Mouse (Mus musculus) right cerebral cortex, postnatal 10 days (tissue): Measurements from ENCODE around the gene Crb2.

Experiments used
- DNase-seq, 2 experiments: peaks; one replicate each; pipeline ENCODE4 v3.0.0; 2021; ENCODE audit warnings: low spot score in 2 of 2

The Crb2 gene

DNA sequence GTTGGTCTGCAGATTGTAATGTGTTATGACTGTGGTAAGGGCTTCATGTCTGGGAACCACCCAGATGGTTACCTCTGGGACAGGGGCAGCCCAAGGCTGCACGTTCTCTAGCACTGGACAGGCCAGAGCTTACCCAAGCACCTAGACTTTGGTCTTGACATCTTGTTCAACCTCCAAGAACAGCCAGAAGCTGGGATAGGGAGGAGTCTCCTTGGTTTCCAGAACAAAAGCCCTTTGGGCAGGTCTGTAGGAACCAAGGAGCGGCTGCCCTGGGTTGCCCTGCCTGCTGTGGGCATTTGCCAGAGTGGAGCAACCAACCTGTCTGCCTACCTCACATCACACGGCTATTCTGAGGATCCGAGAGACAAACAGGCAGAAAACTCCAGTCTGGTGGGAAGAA, 21.0 kb downstream of the Crb2 start:
- no peak for DNase-seq

GRCm38 (mm10) chr2:37799137-37799536, 23.1 kb downstream of the Crb2 start:
- DNase-seq, result no peak

- DNase-seq, result no peak
These were observed 25.6 kb downstream of the Crb2 start for GRCm38 (mm10) chr2:37801687-37802086.

DNA sequence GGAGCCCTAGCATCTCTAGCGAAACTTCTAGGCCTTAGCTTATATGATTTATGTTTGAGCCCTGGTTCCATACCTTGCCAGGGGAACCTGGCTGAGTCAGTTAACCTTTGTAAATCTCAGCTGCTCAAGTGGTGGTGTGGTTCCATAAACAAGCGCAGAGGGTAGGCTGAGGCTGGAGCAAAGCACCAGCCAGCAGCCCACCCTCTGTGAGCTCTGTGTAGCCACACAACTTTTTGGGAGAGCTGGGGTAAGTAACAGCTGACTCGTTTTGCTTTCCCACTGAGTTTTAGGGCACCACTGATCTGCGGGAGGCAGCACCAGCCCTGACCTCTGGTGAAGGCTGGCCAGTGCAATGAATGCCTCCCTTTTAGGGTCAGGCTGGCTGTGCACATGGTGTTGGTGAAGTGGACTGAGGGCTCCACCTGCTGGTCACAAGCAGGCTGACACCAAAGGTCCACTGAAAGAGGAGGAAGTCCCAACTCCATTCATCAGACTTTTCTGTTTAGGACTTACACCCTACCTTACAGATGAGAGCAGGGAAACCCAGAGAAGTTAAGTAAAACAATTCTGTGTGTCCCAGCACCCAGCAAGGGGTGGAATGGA, 26.7 kb downstream of the Crb2 start:
- peak in 1 of 2 experiments; percentile 81 for DNase-seq

DNA sequence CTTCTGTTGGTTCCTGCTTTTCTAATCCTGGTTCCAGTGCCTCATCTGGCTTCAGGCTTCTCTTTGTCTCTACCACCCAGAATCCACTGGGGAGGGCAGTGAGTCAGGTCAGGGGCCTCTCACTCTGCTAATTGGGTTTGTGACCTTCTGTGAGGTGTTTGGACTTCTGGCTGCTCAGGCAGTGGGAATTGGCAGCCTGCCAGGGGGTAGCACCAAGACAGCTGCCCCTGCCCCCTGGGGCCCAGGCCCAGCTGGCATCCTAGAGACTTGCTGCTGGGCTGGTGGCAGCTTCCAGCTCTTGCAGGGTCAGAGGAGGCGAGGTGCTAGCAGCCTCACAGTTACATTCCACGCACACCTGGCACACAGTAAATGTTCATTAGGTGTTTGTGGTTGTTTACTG, 35.6 kb downstream of the Crb2 start:
- peak in 1 of 2 experiments; percentile 50 for DNase-seq

- DNase-seq, result no peak
These were observed 36.4 kb downstream of the Crb2 start for GRCm38 (mm10) chr2:37812401-37812800.

GRCm38 (mm10) chr2:37814820-37815361, 38.8 kb downstream of the Crb2 start:
- DNase-seq, result peak in 1 of 2 experiments; percentile 42

DNA sequence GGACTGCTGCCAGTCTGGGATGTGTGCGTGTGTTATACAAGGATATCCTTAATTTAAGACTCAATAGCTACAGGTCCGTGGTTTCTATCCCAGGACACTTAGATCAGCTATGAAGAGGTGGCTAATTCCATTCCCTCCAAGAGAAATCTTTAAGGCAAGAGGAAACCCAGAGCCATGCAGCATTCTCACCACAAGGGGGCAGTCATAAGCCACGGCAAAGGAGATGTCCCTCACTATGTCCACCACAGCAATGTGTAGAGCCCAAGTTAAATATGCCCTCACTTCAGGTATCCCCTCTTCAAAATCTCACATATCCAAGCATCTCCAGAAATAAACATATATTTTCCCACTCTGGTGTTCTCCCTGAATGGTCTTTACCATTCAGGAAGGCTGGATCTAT, 39.6 kb downstream of the Crb2 start:
- DNase-seq, result peak; percentile 81 to 91

DNA sequence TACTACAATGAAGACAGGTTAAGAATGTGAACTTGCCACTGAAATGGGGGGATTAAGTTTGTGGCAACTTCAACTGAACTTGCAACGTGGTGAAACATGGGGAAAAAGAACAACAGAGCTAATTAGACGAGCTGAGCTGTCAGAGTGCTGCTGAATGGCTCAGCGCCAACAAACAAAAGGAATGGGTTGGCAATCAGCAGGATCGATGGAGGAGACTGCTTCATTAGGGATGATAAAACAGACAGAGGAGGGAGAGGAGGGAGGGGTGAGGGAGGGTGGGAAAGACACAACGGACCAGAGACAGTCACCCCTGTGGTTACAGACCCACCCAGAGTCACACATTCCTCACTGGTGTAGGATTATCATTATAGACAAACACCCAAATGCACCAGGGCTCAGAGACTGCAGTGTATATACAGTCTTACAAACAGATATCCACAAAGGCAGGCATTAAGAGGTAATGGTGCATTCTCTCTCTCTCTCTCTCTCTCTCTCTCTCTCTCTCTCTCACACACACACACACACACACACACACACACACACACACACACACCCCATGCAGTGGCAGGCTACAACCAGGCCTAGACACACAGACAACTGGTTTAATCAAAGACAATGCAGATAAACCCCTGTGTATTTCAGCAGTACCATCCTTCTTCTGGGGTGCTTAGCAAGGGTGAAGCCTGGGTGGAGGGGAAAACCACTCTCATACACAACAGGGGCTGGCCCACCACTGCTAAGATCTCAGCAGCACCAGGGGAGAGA, 42.9 kb downstream of the Crb2 start:
- DNase-seq, result peak; percentile 58 to 60

GRCm38 (mm10) chr2:37819526-37820152, 43.6 kb downstream of the Crb2 start:
- no peak for DNase-seq

DNA sequence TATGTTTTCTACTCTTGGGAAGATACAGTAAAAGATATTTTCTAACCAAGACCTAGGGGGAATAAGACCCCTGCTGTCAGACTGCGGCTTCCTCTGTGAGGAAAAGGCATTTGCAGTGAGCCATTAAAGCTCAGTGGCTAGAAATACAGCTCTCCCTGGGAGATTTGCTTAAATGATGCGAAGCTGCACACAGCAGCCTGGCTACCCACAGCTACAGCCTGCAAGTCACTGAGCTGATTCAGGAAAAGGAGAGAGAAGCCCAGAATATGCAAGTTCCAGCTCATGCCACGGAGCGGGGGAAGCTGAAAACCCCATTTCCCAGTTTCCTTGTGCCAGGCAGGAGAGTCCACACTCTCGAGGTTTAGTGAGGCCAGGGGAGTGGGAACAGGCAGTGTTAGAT, 46.1 kb downstream of the Crb2 start:
- no peak for DNase-seq

GRCm38 (mm10) chr2:37823826-37824225, 47.8 kb downstream of the Crb2 start:
- no peak for DNase-seq

- no peak for DNase-seq
These were observed 53.8 kb downstream of the Crb2 start for GRCm38 (mm10) chr2:37829758-37830275.

- no peak for DNase-seq
These were observed 56.2 kb downstream of the Crb2 start for GRCm38 (mm10) chr2:37832253-37832652.

GRCm38 (mm10) chr2:37836926-37837325, 60.9 kb downstream of the Crb2 start:
- no peak for DNase-seq

DNA sequence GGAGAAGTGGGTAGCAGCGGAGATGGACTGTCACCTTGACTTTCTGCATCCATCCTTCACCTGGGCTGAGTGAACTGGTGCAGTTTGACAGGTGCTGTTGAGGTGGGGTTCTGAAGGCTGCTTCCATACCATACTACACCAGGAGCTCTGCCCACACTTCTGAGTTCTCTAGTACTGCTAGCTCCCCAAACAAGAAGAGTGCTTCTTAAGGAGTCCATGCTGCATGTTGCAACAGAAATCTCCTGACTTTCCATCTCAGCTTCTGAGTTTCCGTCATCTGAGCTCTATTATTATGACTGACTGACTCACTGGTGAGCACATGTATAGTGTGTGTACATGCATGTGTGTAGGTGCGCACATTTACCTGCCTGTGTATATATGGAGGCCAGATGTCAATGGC, 61.5 kb downstream of the Crb2 start:
- no peak for DNase-seq

- DNase-seq, result no peak
These were observed 62.3 kb downstream of the Crb2 start for GRCm38 (mm10) chr2:37838202-37838984.

DNA sequence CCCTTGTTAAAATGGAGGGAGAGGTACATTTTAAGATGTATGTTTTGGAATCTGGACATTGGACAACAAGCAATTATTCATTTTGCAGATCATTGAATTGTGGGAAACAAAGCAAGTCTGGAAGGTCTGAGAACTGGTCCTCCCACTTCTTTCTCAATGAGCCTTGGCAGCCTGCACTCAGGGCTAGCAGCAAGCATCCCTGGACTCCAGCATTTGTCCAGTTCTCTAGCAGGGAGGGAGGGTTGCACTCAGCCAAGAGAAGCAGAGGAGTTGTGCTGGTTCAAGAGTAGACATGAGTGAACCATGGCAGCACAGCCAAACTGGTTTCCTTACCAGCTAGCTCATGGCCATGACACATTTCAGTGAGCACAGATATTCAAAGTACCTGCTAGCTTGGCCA, 63.9 kb downstream of the Crb2 start:
- no peak for DNase-seq

DNA sequence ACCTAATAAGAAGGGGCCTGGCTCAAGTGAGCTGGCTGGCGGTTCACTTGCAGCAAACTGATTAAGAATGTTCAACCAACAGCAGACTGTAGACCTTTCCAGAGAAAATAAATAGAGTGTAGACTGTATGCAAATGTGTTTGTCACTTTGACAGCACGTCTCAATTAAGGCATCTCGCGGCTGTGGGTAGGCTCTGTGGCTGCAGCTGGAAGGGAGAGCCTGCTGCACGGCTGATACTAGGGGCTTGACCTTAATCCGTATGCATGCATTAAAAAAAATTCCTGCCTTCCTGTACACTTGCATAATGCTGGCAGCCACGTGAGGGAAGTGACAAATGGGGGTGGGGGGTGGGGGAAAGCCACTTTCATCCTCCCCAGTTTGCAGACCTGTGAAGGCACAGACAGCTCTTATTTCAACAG, 66.1 kb downstream of the Crb2 start:
- peak in 1 of 2 experiments; percentile 39 for DNase-seq

- no peak for DNase-seq
These were observed 66.7 kb downstream of the Crb2 start for GRCm38 (mm10) chr2:37842719-37843118.
